Mouse (Mus musculus) layer of hippocampus, adult 9-11 months (tissue): Measurements from ENCODE around the gene Nipsnap2.
"Not testable (repeated sequence)": the region's sequence is repeated elsewhere in the genome, so short reads cannot be mapped to it uniquely, and the experiment has no call there.

Experiments used
- DNase-seq: peaks from one replicate; pipeline ENCODE4 v3.0.0; 2022

Nipsnap2 gene

DNA sequence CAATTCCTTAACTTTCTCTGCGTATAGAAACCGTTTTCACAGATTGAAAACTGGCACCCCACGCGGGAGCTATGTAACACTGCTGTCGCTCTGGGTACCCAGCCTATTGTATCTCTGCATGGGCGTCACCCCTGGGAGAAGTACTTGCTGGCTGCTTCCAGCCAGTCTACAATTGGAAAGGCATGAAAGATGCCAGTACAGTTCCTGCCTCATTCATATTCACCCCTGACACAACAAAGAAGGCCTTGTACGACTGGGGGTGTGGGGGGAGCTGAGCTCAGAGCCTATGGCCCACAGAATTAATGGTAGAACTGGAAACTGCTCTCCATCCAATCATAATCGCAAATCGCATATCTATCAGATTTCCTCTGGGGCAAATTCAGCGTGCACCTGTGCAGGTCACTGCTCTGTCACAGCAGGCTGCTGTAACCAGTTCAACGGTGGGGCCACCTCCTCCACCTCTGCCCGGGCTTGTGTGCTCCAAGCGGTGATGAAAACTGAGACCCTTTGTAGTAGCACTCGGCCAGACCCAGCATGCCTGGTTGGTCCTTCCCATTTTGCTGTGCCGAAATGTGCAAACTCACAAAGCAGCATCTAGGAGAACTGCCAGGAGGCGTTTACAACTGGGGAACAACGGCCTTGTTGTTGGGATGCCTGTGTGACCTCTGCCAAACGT, 37.1 kb downstream of the Nipsnap2 start:
- peak; percentile 90 for DNase-seq

DNA sequence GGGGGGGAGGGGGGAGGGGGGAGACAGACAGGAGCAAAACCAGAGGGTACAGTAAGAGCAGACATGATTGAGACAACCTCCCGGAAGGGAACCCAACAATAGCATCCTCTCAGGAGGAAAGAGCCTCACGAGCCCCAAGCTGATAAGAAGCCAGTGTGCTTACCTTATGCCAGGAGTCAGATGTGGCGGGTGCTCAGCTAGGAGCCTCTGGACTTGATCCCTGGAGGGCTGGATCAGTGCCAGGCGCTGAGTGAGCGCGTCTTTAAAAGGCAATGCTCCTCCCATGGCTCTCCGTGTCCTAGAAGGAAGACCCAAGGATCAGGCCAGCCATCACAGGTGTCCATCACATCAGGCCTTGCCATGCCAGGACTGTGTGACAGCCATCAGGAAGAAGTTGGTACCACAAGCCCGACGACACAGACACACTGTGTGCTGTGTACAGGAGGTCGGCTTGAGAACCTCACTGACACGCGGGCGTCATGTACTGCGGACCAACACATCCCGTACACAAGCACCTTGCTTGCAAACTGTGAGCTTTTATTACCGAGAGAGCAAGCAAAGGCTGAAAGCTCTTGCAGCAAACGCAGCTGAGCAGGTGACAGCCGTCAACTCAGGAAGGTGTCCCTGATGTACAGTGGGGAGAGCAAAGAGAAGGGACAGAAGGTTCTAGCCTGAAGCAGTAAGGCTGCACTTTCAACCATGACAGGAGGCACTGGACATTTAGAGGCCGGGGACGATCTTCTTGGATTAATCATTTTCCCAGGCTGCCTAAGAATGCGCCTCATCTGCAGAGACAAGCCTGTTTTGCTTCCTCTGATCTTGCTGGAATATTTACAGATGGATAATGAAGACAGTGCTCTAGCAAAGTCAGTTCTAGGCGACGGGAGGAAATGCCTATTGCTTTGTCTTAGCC, 45.8 kb downstream of the Nipsnap2 start:
- no peak for DNase-seq

DNA sequence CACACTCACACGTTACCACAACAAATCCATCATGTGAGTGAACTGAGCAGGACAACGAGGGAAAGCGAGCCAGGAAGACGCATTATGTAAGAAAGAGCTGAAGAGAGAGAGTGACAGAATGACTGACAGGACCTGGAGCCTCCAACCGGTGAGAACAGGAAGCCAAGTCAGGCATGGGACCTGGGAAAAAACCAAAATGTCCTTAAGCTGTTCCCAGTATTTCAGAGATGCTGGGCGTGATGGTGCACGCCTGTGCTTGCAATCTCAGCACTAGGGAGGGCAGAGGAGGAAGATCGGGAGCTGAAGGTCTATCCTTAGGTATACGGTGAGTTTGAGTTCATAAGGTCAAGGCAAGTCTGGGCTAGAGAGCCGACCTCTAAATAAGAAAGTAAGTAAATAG, 47.6 kb downstream of the Nipsnap2 start:
- DNase-seq: no peak

DNA sequence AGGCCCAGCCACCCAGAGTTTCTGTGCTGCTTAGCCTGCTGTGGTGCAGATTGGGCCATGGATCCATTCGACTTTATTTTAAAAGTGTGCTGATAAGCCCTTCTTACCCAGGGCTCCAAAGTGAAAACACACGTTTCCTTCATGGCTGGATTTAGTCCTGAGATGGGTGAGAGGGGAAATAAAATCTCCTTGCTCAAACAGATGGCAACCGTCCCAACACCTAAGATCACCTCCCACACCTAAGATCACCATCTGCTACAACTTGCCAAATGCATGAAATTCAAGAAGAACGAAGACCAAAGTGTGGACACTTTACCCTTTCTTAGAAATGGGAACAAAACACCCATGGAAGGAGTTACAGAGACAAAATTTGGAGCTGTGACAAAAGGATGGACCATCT, 48.5 kb downstream of the Nipsnap2 start:
- not testable (repeated sequence) for DNase-seq

DNA sequence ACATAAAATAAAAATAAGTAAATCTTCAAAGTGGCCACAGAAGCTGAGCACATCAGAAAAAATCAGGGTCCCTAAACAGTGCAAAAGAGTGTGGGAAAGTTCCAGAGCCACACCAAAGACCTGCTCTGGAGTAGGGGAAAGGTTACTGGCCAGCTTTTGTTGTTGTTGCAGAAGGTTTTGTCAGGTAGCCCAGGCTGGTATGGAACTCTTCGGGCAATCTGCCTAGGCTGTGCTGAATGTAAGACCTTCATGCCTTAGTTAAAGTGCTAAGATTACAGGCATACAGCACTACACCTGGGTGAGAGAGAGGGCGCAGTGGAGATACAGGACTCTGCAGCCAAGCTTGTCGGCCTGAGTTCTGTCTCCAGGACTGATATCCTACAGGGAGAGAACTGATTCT, 49.8 kb downstream of the Nipsnap2 start:
- DNase-seq: no peak

DNA sequence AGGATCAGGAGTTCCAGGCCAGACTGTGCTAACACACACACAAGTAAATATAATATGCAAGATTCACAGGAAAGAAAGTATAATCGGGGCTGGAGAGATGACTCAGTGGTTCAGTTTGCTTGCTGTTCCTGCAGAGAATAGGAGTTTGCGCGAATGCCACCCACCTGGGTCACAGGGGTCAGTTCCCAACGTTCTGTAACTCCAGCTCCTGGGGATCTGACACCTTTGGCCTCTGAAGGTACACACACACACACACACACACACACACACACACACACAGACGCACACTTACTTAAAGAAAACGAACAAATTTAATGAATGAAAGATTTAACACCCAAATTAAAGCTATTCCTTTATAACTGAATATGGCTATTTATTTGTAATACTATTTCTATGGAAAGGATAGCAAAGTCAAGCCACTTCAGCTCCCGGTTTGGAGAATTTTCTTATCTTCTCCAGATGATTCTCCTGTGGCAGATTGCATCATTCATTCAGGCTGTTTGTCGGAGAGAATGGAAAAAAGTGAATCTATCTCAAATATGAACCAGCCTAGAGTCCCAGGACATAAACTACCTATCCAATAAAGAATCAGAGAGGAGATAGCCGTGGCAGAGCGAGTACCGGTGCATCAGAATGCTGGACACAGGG, 53.6 kb downstream of the Nipsnap2 start:
- no peak for DNase-seq

DNA sequence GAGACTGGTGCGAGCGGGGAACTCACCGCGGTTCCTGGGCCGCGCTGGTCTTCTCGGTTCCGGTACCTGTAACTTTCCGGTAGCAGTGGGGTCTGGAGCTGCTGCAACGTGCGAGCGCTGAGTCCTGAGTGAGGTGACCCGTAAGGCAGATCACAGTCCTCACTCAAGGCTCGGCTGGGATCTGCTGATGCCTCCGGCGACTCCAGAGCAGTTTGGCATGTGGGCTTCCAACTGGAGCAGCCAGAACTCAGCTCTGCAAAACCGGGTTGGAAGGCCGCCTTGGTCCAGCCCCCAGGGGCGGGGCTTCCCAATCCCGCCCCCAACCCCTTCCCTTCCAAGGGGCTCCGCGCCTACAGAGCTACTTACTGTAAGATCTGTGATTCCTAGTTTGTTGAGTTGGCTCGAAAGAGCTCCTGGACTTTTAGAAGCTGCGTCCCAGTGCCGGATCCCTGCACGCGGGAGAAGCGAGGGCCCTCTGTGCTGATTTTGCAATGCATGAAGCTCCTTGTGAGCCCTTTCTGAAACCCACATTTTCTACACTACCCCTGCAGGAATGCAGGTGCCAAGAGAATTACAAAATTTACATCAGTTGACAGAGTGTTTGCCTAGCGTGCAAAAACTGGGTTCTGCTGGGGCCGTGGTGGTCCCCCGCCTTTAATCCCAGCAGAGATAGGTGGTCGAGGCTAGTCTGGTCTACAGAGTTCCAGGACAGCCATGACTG, 54.3 kb downstream of the Nipsnap2 start:
- peak; percentile 77 for DNase-seq

DNA sequence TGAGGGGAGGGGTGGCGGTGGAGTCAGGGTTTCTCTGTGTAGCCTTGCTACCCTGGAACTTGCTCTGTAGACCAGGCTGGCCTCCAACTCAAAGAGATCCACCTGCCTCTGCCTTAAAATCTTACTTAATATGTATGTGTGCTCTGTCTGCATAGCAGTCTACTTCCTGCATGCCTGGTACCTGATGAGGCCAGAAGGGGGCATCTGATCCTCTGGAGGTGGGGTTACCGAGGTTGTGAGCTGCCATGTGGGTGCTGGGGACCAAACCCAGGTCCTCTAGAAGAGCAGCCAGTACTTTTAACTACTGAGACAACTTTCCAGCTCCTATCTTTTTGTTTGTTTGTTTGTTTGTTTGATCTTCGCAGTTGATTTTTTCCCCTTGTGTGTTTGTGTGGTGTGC, 55.3 kb downstream of the Nipsnap2 start:
- DNase-seq: no peak

DNA sequence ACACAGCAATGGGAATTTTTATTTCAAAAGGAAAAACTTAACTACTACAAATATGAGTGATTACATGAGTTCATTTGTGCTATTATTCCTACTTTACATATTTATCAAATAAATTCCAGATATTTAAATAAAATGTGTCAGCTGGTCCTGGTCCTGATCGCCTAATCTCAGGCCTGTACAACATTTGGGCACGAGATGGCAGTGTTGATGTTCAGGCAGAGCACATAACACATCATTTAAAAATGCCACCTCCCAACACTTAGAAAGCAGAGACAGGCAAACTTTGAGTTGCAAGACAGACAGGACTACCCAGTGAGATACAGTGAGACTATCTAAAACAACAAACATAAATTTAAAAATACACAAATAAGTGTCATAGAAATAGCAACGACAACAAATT, 57.3 kb downstream of the Nipsnap2 start:
- no peak for DNase-seq

DNA sequence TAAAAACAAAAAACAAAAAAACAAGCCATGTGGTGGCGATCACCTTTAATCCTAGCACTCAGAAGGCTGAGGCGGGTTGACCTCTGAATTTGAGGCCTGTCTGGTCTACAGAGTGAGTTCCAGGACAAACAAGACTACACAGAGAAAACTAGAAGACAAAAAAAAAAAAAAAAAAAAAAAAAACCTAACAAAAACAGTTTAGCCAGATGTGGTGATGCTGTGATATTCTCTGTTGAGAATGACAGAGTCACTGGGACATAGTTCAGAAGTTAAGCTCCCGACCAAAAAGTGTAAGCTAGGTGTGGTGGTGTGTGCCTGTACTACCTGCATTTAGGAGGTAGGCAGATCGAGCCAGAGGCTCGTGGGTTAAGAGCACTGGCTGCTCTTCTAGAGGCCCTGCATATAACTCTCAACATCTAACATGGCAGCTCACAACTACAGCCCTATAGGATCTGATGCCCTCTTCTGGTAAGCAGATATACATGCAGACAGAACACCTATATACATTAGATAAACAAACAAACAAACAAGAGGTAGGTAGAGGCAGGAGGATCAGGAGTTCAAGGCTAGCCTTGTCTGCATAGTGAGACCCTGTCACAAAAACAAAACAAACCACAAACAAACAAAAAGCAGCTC, 60.5 kb downstream of the Nipsnap2 start:
- DNase-seq: no peak

DNA sequence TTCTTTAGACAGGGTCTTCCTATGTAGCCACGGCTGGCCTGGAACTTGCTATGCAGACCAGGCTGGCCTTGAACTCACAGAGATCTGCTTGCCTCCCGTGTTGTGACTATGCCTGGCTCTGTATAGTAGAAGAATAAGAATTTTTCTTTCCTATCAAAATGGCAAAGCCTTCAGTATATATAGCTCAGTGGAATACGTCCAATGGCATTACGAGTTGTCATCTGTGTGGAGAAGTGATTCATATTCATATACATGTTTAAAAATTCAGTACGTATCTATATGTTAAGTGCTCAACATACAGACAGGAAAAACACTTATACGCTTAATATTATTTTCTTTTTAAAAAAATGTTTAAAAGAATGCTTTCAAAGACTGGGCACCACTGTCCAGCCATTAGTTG, 61.3 kb downstream of the Nipsnap2 start:
- DNase-seq: no peak

DNA sequence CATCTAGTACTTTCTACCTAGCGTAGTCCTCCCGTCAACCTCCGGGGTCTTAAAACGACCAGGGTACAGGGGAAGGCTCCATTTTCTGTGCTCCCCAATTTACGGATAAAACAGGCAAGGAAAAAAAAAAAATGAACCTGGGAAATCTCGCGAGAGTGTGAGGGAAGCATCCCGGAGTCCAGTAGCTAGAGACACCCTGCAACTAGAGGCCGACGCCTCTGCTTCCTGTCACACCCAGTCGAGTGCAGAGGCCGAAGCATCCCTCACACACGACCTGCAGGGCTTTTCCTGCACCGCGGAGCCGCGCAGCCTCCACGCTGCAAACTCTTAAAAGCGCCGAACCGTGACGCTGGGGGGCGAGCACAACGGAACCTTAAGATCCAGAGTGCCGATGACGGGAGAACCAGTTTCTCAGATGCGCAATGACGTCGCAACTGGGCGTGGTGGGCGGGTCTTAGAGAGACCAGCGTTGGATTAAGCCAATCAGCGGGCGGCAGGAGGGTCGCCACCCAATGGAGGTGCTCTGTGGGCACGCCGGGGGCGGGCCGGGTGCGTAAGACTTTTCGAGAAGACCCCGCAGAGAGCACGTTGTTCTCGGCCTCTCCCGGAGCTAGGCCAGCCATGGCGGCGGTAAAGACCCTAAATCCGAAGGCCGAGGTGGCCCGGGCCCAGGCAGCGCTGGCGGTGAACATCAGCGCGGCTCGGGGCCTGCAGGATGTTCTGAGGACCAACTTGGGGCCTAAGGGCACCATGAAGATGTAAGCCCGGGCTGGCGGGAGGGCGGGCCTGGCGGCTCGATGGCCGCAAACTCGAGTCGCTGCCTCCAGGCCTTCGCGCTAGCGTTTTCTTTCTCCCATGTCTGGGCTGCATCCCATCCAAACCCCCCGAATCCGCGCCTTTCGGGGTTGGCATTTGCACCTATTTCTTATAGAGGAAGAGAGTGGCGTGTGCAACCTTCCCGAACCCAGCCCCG, 62.2 kb downstream of the Nipsnap2 start, which contains the start of gene Psph:
TSS of gene Psph (minus strand) at position 632 of the 973 bp plus-strand sequence.
- peak; percentile 98 for DNase-seq

DNA sequence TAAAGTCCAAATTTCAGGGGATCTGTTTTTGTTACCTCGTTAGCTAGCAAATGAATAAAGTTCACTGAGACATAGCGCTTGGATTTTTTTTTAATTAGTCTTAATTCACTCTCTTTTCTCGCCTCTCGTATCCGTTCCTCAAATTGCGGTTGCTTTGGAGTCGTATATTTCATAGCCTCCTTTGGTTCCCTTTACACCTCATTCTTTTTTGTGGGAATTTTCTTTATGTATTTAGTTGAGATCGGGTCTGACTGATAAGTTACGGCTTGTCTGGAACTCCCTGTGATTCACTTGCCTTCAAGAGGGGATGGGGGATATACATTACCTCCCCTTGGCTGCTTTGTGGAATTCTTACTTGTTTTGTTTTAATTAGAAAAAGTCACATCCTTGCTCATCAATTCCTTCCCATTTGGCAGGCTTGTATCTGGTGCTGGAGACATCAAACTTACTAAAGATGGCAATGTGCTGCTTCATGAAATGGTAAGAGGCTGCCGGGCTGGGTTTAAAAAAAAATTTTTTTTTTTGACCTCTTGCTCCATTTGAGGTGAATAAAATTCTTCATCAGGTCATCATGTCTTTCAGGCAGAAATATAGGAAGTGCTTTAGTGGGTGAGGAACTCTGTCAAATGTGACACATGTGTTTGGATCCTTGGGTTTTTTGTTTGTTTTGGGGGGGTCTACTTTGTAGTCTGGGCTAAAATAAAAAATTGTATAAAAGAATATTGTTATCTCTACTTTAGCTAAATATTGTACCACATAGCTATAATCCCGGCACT, 63.1 kb downstream of the Nipsnap2 start:
- no peak for DNase-seq

DNA sequence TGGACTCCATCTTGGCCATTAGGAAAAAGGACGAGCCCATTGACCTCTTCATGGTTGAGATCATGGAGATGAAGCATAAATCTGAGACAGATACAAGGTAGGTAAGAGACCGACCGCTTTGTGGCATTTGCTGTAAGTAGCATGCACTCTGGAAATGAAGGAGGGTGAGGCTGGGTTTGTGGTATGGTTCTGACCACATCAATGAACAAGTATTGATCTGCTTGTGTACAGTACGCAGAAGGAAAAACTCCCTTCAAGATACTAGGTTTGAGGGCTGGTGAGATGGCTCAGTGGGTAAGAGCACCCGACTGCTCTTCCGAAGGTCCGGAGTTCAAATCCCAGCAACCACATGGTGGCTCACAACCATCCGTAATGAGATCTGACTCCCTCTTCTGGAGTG, 65.7 kb downstream of the Nipsnap2 start:
- DNase-seq: not testable (repeated sequence)
